Mouse (Mus musculus) testis, postnatal 10 days (tissue): ENCODE measurements around the gene Ddc.

Experiments used
- DNase-seq: peaks from one replicate; pipeline ENCODE4 v3.0.0; 2021; ENCODE audit warnings: low spot score

The Ddc gene

DNA sequence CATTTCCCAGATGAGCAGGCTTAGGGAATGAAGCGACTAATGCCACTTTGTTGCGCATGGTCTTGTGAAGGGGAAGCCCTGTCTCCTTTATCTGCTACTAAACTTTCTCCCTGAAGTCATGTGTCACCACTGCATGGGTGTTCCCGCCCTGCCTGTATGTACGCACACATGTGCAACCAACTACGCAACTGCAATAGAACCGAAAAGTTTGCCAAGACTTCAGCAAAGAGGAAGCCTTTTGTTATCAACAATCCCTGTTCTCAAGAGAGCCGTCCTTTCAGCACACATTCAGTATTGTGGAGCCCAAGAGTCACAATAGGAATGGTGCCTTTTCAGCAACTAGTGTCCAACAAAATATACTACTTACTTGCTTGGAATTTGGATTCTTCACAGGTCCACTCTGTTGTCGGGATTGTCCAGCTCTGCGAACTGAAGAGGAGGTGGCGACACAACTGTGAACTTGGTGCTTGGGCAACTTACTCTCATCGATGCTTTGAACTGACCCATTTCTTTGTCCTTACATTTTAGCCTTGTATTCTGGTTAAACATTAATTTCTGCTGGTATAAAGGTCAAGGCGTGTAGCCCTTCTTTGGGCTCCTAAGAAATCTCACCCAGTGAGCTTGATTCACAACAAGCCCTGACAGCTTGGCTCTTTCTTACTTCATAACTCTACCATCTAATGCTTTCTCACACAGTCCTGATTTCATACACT is at the start of gene Ddc:
Ddc (minus strand) TSS at position 500 of the 713 bp plus-strand sequence.
- no peak for DNase-seq

DNA sequence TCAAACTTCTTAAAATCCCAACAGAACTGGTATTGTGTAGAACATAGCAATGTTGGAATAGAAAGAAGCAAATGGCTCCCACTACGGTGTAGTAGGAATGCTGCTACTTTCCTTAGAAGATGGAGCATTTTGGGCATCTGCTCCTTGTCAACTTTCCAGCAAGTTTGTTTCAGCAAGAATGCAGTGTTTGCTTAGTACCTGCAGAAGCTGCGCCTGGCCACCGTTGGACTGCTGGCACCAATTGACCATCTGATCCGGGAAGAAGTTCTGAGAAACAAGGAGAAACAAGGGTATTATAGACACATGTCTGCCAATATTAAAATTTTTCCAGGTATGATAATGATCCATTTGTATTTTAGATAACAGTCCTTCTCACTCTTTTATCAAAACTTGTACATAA is 47.8 kb upstream of the Ddc start:
- no peak for DNase-seq

DNA sequence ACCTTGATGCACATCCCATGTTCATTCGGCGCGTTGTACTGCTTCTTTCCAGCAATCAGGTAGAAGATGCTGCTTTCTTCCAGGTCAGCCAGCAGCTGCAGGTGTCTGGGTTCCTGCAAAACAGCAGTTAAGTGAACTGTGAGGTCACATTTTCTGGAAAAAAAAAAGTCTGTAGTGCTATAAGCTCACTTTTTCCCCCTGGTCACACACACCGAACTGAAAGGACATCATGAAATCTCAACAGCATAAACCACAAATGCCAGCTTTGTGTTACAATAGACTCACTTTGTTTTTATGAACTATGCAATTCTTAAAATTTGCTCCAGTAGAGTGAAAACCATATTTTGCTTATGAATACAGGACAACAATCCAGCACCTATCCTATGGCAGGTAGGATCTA is 46.9 kb upstream of the Ddc start:
- no peak for DNase-seq

DNA sequence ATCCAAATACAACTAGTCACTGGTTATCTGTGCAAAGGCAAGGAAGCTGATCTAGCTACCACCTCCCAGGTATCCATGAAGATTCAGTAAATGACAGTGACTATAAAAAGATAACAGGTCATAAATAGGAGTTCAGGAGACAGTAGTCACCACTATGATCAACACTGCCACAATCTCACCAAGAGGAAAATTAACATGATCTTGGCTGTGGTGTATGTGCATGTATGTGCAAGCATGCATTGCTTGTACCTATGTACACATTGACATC is 46.1 kb upstream of the Ddc start:
- DNase-seq, result no peak

DNA sequence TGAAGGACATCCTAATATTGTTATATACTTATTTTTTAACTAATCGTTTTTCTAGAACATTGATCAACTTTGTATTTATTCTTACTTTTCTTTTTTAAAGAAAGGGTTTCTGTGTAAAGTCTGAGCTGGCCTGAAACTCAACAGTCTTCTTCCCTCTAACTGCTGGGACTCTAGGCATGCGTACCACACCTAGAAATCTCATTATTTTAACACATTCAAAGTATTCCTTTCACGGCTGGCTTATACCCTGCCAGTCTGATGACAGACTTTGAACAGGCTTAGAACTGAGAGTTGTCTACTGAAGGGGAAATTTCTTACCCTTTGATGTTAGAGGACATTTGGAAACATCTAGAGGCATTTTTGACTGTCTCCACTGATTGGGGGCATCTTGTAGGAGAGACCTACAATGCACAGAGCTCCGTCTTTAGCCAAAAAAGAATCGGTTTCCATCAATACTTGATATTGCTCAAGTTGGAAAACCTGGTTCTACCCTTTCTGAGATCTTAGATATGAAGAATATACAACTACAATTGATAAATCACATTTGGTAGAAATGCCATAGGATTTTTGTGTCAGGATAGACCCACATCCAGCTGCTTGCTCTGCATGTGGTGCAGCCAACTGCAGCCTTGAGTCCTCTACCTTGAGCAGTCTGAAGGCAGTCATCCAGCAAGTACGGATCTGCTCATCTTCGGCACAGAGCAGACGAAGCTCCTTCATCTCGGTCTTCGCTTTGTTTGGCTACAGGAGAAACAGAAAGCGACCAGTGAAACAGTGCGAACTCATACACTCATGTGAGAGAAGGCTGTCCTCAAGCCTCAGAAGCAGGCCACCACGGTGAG is 45.5 kb upstream of the Ddc start:
- DNase-seq, result no peak

DNA sequence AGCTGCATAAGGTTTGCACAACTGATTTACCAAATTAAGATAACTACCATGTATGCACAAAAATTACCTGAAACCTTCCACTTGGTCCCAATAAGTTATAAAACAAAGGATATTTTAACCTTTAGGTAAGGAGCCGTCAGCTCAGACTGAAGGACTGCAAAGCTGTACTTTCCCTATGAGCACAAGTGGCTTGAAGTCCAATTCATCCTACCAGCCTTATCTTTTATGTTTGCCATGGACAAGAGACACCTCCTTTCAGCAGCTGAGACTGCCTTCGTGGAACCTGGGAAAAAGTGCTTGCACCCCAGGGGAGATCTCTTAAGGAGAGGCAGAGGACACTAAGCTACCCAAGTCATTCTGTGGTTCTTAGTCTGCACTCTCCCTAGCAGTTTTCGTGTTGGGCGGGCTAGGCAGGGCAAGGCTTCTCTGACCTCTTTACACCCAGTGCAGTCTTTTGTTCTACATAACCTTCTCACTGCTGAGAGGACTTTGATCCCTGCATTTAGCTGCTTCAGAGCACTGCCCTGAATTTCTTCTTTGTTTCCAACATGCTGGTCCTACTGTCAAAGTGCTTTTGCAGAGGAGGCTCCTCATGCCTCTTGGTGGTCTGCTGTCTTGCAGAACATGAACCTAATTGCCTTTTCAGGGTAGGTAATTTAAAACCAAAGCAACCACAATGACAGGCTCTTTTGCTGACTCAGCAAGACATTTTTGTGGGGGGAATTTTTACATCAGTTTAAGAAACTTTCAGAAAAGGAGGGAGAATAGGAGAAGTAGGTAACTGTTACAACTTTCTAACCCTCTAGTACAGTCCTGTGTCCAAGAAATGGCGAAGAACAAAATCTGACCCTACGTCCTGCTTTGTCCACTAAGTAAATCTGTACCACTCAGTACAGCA is 44.6 kb upstream of the Ddc start:
- no peak for DNase-seq

DNA sequence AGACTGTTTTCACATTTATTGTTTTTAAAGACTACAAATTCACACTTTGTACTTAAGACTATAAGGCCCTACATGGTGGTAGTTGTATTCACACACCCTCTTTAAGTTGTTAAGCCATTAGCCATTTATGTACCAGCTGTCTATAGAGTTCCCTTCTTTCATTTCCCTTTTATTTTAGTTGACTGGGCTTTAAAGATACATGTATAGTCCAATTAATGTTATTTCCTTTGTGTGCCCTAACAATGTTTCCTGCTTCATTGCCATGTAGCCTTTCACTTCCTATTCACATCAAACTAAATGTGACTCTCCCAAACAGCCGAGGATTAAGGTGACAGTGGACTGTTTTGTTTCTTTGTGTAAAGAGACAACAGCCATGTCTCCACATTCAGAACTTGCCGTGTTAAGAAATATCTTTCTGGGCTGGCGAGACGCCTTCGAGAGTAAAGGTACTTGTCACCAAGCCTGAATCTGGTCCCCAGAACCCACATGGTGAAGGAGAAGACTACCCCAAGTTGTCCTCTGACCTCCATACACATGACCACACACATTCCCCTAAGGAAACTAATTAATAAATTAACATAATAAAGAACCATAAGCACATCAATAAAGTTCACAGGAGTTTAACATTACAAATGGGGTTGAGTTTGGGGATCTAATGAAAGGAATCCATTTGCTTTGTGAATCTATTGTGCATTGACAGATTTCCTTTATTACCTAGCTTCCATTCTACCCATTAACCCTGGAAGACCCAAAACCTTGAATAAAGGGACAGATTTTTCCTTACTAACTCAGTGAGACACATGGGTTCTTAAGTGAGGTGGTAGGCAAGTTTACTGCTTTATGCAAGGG is 43.1 kb upstream of the Ddc start:
- no peak for DNase-seq

DNA sequence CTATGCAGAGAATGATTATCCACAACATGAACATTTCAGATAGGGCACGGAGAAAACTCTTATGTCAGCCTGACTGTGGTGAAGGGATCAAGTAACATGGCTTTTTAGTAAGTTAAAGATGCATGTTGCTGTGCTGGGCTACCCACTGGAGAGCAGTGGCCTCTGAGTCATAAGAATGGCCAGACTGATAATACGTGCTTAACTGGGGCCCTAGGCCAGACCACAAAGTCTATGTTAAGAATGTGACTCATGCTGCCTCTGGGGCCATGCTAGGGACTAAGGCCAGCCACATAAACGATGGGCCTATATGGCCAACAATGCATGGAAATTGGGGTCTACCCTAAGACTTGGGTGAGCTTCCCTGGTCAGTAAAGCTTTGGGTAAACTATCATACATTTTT is 41.7 kb upstream of the Ddc start:
- no peak for DNase-seq

DNA sequence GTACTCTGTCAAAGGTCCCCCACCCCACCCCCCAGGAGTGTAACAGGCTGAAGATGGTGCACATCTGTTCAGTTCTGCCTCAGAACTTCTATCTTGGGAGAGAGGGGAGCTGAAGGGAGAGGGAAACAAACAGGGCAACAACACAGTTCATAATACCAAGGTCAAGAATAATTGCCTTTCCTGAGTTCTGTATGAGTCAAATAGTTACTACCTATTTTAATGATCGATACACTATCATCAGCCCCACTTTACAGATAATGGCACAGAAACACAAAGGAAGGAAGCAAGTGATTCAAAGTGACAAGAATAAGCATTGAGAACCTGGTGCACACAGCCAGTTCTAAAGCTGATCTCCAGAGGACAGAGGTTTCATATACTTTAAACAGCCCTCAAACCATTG is 40.6 kb upstream of the Ddc start:
- no peak for DNase-seq

DNA sequence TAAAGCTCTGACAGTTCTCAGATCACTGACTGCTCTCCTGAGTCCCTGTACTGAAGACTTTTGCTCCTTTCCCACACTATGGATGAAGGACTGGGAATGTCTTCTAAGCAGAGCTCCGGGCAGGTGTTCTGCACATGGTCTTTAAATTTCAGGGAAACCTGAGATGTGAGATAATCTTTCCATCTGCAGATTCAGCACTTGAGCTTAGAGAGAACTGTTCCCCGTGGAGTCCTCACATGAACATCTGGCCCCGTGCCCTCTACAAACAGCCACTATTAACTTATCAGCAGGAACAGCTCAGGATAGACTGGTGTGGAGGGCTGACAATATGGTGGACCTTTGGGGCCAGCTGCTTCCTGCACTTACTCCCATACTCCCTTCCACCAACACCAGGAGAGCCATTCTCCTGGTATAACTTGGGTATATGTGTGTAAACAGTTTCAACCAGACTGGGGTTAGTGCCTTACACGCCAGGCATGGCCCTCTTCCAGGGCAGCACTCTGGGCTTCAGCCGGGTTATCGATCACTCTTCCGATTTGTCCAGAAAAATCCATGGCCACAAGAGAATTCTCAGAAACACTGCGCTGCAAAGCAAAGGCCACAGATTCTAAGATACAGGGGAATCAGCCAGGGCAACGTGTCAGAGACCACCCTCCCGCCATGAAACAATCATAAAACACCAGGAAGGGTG is 39.5 kb upstream of the Ddc start:
- DNase-seq, result no peak

DNA sequence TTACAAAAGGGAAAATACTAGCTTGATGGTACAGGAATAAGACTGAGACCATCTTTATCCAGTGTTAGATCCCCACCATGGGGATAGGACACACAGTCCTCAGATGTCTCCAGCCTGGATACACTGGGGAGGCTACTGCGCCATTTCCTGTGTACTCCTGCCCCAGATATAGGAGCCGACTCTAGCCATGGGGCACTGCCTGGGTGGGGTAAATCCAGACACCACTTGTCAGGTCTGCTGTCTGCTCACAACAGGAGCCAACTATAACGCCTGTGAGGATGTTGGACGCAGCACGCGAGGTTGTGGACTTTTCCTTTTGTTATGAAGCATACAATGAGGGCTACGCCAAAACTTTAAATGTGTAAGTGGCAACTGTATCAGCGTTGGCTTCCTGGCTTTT is 36.9 kb upstream of the Ddc start:
- no peak for DNase-seq

DNA sequence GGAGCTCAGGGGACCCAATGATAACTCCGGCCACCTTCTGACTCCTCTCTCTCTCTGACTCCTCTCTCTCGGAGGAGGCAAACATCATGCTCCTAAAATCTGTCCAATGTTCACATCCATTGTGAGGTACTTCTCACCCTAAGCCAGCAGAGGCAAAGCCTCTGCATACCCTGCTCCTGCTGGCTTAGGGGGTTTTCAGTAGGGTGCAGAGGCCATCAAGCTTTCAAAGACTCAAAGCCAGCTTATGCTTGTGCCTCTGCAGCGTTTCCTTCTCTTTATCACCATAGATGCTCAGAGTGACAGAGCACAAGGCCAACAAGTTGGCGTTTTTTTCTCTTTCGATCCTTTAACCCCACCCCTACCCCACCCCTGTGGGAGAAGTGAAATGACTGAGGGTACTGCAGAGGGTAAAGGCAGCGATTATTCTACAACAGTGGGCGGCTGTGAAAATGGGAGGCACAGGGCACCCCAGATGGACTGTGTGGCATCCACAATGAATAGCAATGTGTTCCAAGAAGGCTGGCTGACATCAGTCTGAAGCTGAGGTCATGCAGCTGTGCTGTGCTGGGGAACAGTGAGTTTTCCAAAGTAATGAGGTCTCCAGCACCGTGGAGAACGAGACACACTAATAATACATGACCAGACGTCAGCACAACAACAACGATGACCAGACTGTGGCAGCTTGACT is 34.3 kb upstream of the Ddc start:
- no peak for DNase-seq

DNA sequence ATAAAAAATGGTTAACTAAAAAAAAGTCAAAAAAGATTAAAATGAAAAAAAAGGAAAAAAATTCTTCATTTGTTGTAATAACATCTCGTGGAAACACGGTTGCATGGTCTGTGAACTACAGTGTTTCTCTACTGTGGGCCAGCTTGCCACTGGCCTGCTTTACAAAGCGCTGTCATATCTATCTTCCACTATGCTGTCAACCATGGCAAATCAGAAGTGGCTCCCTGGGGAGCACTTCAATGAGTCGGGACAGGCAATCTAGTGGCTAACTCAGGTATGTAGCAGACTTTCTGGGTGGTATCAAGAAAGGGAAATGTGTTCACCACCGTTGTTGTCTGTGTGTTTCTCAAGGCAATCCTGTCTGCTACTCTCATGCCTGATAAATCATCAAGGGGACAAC is 33.7 kb upstream of the Ddc start:
- no peak for DNase-seq

DNA sequence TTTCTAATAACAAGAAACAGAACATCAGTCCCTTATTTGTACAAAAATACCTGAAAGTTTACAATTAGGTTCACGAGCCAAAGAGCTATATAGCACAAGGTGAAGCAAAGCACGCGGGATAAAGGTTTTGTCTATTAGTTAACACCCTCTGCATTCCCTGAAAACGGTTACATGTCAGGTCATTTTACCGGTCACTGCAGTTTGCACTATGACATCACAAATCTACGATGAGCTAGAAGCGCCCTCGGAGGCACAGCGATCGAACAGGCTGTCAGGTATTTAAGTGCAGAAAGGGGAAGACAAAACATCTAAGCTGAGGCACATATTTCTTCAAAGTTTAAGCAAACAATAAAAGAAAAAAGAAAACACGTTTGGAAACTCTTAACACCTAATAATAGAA is 32.6 kb upstream of the Ddc start:
- DNase-seq, result no peak

DNA sequence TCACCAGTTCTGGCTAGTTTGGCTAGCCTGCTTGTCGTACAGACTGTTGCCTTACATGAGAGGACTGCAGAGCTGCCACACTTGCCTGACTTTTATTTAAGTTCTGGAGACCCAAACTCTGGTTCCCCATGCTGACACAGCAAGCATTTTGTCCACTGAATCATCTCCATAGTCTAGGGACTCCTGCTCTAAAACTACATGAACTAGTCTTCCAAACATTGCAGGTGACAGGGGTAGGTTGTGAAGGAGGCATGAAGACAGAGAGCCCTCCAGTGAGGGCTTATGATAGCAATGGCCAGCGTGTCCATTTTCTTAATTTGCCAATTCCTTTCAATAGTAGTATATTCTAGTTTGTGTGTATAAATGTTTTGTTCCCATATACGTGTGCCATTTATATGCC is 31.1 kb upstream of the Ddc start:
- DNase-seq, result no peak

DNA sequence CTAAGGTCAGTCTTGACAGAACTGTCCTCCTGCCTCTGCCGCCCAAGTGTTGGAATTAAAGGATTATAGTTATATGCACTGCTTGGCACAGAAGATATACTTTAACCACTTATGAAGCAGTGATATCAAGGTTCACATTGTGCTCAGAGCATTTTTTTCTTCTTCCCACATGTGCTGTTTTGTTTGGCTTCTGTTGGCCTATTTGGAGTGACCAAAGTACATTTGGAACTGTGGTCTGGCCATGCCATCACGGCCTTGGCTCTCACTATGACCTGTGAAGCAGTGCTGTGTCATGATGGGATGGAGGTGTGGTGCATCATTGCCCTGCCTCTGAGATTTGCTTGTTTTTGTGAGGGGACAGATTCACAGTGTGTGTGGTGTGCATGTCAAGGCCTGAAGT is 30.6 kb upstream of the Ddc start:
- DNase-seq, result no peak

DNA sequence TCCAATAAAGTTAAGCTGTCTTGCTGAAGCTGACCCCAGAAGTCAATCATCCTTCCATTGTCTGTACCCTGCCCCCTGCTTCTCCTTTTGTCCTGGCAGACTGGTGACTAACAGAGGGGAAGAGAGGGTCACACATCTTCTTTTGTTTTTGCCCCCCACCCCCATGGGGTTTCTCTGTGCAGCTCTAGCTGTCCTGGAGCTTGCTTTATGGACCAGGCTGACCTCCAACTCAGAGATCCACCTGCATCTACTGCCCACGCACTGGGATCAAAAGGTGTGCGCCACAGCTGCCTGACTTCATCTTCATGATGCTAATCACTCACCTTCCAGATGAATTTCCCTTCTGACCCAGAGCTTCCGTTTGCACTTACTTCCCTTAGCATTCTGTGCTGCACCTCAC is 26.0 kb upstream of the Ddc start:
- DNase-seq, result no peak

DNA sequence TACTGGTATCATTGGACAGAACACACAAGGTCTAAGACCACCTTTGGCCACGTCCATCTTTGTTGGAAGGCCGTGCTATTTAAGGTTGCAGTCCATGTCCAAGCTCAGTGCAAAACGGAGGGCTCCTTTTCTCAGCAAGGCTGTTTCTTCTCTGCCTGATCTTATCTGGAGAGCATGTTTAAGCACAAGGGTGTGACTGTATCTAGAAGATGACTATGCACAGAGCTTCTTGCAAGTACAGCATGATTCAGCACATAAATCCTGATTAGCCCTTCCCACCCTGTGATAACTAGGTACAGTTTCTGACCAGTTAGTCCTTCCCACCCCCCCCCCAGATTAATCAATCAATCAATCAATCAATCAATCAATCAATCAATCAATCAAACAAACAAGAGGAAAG is 25.4 kb upstream of the Ddc start:
- no peak for DNase-seq

DNA sequence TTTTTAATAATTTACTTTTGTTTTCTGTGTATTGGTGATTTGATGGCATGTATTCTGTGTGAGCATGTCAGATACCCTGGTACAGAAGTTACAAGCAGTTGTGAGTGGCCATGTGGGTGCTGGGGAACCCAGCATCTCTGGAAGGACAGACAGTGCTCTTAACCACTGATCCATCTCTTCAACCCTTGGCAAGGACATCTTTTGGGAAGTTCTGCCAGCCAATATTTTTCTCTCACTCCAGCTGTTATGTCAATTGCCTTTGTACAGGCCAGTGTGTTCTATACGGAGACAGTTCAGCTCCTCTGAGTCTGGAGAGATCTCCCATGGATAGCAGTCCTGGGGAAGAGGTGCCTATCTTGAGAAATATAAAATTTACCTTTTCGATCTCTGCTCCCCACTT is 24.2 kb upstream of the Ddc start:
- DNase-seq, result no peak

DNA sequence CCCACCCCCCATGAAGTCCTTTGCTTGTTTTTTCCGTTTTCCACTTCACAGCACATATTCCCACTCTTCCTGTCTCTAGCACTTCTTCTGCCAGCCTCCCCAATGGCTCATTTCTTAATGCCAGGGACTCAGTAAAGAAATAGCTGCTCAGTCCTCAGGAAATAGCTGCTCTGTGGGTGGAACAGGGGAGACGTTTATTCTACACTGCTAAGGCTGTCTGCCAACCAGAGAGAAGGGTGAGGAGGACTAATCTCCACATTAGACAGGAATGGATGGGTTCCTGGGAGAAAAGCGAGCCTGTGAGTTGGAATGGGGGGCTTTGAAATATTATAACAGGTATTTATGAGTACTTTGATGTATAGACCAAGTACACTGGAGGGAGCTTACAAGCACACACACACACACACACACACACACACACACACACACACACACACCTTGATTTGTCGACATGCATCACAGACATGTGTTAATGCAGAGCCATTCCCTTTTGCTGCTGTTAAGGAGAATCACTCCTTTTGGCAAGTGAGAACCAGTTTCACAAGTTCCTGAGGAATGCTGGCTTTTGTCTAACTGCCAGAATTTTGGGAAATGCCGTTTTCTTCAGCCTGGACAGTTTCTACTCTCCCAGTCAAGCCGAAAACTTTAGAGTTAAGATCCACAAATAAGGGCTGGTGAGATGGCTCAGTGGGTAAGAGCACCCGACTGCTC is 9.9 kb upstream of the Ddc start:
- DNase-seq, result no peak
